Mouse (Mus musculus): ENCODE data around the gene 4930402F06Rik.

Gene 4930402F06Rik

DNA sequence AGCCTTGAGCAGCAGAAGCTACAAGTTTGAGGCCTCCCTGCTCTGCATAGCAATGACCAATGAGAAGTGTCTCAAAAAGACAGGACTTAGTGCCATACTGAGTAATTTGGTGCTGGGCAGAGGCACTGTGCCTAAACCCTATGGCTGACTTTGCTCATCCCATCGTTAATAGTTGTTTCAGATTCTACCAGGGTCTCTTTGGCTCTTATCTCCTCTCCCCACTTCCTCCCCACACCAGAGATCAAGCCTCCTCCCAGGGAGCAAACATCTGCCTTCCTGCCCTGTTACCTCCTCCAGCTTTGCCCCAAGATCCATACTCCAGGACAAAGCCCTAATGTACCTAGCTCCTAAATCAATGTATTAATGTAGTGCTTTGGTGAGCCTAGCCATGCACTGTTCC, 20.3 kb upstream of the 4930402F06Rik start:
- WGBS, result 81% methylated on average over 1 of the region's 1 CpGs

DNA sequence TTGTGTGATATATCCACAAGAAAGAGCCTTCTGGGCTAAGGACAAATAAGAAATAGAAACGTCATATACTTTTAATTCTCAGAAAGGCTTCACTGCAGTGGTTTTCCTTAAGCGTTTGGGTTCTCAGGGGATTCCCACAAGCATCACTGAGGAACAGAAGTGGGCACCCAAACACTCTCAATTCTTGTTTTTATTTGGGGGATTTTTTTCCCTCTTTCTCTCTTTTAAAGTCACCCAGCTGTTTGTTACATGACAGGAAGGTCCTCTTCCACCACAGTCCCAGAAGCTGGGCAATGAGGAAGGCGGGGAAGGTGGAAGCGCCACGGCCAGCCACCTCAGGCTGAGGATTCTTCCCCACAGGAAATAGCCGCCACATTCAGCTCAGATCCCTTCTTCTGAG, 19.5 kb upstream of the 4930402F06Rik start:
- 85% methylated on average over 6 of the region's 6 CpGs for WGBS

DNA sequence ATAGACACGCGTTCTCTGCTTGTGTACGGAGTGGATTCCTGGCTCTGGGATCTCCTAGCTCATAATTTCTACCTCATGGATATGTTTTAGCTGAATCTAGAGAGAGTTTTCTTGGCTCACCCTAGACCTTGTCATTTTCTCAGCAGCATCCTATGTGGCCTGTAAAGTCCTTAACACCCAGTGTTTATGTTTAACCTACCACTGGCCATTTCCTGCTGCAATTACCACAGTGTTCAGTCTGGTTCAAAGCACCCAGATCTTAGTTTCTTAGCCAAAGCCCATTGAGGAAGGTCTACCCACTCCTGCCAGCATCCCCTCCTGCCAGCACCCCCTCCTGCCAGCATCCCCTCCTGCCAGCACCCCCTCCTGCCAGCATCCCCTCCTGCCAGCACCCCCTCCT, 15.8 kb upstream of the 4930402F06Rik start:
- WGBS, result 86% methylated on average over 3 of the region's 3 CpGs

DNA sequence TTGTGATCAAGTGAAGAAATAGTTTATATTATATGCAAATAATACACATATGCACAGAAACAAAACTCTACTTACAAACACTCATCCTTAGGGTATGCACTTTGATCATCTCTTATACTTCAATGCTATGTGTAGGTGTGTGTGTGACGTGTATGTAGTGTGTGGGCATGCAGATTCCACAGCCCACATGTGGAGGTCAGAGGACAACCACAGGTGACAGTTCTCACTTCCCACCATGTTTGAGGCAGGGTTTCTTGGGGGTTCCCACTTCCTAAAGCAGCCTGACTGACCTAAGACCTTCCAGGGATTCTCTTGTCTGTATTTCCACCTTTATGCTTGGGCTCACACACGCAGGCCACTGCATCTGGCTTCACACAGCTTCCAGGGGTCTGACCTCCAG, 15.3 kb upstream of the 4930402F06Rik start:
- 84% methylated on average over 2 of the region's 2 CpGs for WGBS

DNA sequence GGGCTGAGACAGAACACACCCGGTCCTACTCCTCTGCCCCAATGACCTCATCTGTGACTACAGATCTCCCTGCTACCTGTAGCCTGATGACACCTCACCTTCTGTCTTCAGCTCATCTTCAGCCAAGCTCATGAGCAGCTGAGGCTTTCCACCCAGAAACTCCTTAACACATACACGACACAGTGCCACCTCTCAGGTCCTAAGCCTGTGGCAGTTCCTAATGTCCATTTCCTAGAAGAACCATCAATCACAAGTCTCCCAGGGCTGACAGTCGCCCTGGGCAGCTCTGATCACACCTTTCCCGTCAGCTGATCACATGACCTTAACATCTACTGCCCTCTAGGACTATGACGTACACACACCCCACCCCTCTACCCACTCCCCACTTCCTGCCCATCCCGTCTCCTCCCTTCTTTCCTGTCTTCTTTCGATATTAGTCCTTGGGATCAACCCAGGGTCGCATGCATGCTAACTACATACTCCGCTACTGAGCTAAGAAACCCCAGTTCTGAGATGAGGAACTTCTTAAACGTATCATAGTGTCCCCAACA, 14.7 kb upstream of the 4930402F06Rik start:
- 91% methylated on average over 10 of the region's 10 CpGs for WGBS

DNA sequence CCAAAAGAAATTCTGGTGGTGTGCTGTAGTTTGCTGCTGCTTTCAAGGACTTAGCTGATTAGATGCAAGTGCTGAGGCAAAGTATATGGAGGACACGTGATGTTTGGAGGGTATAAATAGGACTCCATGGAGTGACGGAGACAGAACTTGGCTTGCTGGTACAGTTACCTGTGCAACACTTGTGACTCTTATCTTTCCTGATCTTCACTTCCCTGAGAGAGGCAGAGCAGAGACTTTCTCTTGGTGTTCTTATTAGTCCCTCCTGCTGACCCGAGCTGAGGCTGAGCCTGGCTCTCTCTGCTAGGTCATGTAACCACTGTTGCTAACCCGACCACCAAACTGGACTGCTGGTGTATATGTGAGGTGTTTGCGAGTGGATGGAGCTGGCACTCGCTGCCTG, 12.5 kb upstream of the 4930402F06Rik start:
- 92% methylated on average over 6 of the region's 6 CpGs for WGBS

DNA sequence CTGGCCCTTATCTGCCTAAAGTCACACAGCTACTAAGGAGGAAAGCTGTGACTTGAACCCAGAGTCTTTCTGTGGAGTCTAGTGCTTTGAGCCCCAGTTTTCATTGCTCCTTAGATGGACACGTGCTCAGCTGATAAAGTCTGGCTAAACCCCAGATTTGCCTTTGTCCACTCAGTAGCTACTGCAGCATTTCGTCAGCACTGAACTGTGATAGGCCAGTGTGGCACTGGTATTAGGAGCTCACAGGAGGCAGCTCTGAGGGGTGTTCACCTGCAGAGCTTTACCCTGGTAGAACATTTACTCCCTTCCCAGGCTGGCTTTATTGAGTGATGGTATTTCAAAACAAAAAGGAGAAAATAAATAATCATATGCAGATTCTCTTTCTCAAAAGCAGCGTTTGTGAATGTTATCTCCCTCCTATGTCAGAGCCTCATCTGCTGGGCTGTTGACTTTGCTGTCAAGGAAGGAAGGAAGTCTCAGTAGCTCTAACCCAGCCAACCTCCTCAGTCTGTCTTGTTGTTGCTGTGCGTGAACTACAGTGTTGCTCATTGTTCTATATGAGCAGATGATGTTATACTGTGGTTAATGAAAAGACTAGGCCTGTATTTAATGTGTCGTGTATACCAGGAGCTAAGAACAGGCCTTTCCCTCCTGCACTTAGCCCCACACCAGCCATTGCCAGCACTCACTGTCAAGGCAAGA, 11.6 kb upstream of the 4930402F06Rik start:
- 75% methylated on average over 5 of the region's 5 CpGs for WGBS

DNA sequence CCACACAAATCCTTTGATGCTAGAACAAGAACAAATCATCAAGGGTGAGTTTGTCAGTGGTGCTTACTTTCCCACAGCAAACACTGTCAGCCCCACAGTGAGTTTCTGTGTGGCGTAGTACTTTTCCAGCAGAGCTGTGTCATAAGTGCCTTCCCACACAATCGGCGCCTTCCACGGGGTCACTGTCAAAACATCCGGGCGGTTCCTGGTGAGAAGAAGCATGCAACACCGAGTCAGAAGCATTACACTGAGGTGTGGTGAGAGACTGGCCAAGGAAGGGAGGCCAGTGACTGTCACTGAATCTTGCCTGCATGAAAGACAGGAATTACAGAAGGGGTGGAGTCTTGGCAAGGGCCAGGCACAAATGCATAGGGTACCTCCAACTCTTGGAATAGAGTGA, 10.9 kb upstream of the 4930402F06Rik start:
- WGBS, result 68% methylated on average over 7 of the region's 7 CpGs

DNA sequence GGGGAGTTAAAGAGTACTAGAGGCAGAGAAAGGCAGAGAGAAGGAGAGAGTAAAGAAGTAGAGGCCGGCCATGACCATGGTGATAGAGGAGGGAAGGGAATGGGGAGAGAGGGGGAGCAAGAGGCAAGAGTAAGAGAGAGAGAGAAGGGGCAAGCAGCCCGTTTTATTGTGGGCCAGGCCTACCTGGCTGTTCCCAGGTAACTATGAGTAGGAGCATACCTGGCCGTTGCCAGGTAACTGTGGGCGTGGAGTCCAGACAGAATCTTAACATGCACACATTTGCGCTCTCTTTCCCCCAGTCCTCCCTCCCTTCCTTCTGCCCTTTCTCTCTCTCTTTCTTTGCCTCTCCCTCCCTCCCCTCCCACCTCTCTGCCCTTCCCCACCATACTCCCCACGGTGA, 10.3 kb upstream of the 4930402F06Rik start:
- 93% methylated on average over 6 of the region's 6 CpGs for WGBS

DNA sequence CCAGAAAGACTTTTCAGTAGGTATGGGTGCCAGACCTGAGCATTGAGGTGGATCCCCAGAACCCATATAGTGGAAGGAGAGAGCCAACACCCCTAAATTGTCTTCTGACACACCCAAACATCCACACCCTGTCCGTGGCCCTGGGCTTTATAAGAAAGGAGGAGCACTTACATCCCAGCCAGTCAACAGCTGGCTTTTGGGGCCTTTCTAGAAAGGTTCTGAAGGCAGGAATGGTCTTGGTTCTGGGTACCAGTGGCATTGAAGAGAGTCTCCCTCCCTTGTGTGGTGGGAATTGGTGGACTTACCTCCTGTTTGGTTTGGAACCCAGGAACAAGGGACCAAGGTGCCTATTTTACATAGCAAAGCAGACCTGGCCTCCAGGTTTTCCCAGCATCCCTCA, 9.6 kb upstream of the 4930402F06Rik start:
- 74% methylated on average over 1 of the region's 1 CpGs for WGBS

DNA sequence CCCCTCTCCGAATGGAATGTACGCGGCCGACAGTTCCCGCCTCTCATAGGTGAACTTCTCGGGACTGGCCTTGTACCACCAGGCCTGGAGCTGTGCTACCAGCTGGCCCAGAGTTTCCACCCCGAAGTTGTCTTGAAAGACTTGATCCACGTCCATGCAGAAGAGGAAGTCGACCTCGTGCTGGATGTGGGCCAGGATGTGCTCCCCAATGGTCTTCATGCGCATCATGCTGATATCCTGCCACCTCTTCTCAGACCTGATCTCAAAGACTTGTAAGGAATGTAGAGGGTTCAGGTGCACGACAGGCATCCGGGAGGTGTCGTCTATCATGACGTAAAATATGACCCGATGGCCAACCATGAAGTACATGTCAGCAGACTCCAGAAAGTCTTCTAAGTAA, 5.4 kb upstream of the 4930402F06Rik start:
- 92% methylated on average over 16 of the region's 16 CpGs for WGBS

DNA sequence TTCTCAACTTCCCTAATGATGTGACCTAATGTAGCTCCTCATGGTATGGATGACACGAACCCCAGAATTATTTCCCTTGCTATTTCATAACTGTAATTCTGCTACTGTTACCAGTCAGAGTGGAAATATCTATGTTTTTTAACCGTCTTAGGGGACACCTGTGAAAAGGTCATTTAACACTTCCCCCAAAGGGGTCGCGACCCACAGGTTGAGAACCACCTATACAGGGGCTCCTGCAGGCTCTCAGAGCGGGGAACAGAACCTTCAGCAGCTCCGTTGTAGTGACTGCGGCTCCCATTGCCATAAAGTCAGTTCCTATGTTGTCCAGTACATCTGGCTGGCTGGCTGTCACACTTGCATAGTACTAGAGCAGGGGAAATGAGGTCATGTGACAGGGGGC, 3.8 kb upstream of the 4930402F06Rik start:
- WGBS, result 94% methylated on average over 7 of the region's 7 CpGs

DNA sequence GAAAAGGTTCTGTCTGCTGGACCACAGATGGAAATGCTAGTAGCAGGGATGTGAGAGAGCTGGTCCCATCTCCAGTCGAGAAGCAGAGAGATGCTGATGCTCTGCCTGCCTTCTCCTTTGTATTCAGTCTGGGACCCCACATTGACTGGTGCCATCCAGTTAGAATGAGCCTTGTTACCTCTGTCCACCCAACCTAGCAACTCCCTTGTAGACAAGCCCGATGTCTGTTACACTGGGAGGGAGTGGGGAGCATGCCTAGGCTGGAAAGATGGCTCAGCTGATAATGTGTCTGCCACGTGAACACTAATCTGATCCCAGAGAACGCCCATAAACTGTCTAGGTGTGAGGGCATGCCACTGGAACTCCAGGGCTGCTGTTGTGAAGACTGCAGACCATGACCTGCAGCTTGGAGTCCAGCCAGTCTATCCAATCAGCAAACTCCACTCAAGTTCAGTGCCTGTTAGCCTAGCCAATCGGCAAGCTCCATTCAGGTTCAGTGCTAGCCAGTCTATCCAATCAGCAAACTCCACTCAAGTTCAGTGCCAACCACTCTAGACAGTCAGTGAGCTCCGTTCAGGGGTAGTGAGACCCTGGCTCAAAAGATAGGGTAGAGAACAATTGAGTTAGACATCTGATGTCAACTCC, 1.3 kb upstream of the 4930402F06Rik start:
- WGBS, result 75% methylated on average over 6 of the region's 6 CpGs

DNA sequence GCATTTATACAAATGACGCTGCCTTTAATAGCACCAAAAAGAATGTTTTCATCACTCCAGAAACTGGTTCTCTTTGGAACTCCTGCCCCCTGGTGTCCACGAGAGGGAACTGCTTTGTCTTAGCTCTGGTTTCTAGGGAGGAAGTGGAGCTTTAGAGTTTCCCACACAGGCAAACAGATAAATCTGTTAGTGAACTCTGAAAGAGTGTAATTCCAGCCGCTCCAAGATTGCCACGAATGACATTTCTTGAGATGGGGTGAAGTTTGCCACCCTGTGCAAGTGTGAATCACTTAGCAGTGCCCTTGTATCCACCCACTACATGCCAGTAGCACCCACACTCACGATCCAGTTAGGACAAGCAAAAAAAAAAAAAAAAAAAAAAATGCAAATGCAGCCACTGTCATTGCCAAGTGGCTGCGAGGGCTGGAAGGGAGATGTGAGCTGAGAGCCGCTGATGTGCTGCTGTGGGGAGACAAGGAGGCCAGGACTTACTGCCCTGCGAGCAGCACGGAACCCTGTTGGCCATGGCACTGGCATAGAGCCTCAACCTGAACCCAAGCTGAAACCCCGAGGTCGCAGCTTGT, 707 bp upstream of the 4930402F06Rik start:
- WGBS, result 20% methylated on average over 11 of the region's 11 CpGs

DNA sequence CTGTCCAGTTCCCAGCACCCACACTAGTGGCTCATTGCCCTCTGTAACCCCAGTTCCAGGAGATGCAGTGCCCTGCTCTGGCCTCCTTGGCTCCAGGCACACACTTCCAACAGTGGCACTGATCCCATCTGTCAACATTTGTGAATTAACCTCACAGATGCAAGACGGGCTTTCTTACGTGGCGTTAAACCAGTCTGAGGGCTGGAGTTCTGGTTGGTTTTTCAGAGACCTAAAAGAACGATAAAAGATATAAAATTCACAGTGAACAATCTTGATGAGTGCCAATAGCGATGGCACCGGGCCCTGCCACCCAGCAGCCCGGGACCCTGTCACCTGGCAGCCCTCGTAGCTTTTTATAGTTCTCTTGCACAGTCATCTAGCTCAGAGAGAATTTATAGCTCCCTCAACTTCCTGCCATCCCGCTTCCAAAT, 11.5 kb downstream of the 4930402F06Rik start:
- WGBS, result 36% methylated on average over 9 of the region's 9 CpGs

DNA sequence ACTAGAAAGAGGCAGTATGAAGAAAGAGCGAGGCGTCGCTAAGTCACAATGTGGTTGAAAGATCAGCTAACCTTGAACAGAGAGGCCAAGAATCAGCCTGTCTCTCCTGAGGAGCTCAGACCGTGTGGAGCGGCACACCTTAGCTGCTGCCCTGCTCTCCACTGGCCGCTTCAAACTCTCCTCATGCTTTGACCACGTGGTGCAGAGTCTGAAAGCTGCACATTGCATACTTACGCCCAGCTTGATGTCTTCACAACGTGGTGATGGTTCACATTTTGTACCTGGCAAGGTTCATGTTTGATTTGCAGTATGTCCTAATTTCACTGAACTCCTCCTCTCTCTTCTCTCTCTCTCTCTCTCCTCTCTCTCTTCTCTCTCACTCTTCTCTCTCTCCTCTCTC, 17.7 kb downstream of the 4930402F06Rik start:
- 80% methylated on average over 9 of the region's 9 CpGs for WGBS

DNA sequence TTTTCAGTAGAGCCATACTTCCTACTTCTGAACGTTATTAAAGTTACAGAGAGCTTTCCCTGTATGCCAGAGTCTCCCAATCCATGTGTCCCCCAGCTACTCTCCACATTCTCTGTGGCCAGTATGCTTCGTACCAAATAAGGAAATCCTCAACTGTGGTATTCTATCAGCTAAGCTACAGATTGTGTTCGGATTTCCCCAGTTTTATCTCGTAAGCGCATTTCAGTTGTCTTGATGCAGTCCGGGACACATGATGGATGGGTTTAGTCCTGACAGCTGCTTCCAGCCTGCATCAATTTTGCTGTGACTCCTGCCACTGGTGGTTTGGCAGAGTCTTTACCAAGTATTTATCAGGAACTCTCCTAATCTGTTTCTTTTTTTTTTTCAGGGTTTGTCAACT, 19.4 kb downstream of the 4930402F06Rik start:
- WGBS, result 74% methylated on average over 6 of the region's 6 CpGs

DNA sequence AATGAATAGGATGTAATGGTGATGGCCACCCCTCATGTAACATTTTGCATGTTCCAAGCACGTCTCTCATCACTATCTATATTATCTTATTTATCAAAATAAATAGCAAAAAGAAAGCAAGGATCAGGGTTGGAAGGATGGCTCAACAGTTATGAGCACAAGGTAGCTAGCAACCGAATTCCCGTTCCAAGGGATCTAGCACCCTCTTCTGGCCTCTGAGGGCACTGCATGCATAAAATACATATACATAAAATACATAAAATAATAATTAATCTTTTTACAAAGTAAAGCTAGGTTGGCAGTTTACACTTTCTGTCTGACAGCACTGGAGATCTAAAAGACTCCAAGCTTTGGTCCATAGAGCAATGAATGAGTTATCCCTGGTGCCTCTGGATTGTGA, 24.0 kb downstream of the 4930402F06Rik start:
- WGBS, result 29% methylated on average over 3 of the region's 3 CpGs

DNA sequence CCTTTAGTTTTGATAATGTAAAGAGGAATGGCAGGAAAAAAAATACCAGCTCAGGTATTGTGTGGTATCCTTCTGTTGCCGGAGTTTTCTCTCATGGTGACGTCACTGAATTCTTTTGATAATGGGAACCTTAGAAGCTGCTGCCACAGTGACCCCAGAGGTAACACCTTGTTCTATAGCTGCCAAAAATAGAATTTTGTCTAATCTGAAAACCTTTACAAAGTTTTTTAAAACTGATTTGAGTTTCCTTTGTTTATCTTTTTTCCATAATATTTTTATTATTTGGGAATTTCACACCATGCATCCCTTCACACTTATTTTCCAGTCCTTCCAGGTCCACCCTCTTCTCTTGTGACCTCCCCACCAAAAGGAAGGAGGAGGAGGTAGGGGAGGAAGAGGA, 29.3 kb downstream of the 4930402F06Rik start, which contains the start of gene 4930568D16Rik:
Gene 4930568D16Rik, minus strand, starts transcription at position 101 of the 400 bp plus-strand sequence.
- 77% methylated on average over 2 of the region's 2 CpGs for WGBS

DNA sequence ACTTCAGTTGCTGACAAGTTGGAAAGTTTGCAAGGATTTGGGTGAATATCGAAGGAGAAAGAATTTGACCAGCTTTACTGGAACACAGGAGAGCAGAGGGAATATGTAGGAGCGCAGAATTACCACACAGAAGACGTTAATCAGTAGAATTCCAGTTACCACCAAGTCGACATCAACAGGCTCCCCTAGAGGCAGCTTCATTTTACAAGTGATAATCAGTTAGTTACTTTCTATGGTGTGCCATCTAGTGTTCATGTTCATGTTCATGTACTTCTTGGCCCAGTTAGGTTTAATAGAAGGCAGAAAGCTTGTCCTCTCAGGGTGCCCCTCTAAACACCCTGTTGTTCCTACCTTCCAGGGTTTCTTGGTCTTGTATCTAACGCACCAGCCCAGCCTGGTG, 47.8 kb downstream of the 4930402F06Rik start:
- WGBS, result 51% methylated on average over 5 of the region's 5 CpGs

DNA sequence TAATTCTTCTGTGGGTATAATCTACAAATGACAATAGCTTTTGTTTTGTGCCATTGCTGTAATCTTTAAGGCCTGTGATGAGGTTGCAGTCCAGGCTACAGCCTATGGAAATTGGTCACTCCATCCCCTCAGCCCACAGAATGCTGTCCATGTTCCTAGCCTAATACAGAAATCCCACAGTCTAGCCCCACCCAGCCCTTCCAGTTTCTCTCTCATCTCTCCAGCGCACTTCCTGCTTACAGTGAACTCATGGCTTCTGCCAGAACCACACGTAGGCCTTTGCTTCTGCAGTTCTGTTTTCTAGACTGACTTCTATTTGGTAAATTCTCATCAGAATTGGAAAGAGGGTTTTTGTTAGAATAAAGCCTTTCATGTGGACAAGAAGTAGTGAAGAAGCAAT, 51.0 kb downstream of the 4930402F06Rik start:
- WGBS, result 72% methylated on average over 2 of the region's 2 CpGs

DNA sequence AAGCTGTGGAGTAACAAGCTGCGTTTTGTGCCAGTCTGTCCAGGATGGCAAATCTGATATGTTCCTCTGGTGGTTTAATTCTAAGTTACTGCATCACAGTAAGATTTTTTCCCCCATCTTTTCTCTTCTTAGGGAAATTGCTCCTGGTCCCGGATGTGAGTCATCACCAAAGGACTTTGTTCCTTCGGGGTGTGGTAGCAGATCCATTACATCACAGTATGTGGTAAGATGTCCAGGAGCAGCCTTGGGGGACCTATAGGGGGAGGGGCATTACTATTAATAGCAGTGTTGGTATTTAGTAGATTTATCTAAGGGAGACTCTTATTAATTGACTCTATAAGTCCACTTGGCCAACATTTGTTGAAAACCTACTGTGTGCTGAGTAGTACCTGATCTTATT, 54.4 kb downstream of the 4930402F06Rik start:
- WGBS, result 73% methylated on average over 3 of the region's 3 CpGs

DNA sequence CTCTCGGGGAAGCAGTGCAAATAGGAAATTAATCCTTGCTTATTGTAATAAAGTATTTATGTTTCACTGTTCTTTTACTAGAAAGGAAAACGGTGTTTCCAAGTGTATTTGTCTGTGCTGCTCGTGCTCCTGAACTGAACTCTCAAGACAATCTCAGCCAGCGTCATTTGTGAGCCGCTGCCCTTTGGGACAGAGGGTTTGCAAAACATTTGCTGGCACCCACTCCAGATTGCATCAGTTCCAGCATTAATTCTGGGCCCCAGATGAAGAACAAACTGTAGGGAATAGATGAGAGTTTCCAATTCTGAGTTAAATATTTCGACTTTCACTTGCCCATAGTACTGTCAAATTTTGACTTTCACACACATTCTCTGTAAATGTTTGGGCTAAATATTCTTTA, 58.3 kb downstream of the 4930402F06Rik start:
- WGBS, result 66% methylated on average over 6 of the region's 6 CpGs
